Mouse (Mus musculus) small intestine, adult 2 months (tissue): ENCODE results near the gene Gstm4.

Experiments used
- CTCF ChIP-seq: fragments of 200-500 bp; IDR thresholded peaks from 2 replicates; pipeline ENCODE4 v1.5.1; 2012; ENCODE audit warnings: low read depth, mild to moderate bottlenecking, control low read depth, inconsistent platforms, low read length, moderate library complexity, mixed read lengths; ENCODE audit not compliant: insufficient replicate concordance, insufficient read length; ENCODE audit errors: extremely low read depth
- POLR2A ChIP-seq: fragments of 200-500 bp; IDR thresholded peaks from 2 replicates; pipeline ENCODE4 v1.6.1; 2012; ENCODE audit warnings: low read depth, mild to moderate bottlenecking, control low read depth, inconsistent platforms, low read length, moderate library complexity

GRCm38 (mm10) chr3:108094146-108094545 is 49.5 kb upstream of the Gstm4 start:
- no peak for TF ChIP-seq CTCF
- TF ChIP-seq POLR2A = no peak
